Mouse (Mus musculus) layer of hippocampus, adult 9-10 months (tissue): ENCODE results near the gene Slc12a3.

ENCODE experiments used
- DNase-seq: peaks from one replicate; pipeline ENCODE4 v3.0.0; 2022; ENCODE audit warnings: low spot score

Slc12a3 gene

GRCm38 (mm10) chr8:94408443-94409080, 79.6 kb downstream of the Slc12a3 start:
- DNase-seq = no peak

GRCm38 (mm10) chr8:94409523-94409922, 80.5 kb downstream of the Slc12a3 start:
- DNase-seq = no peak

DNA sequence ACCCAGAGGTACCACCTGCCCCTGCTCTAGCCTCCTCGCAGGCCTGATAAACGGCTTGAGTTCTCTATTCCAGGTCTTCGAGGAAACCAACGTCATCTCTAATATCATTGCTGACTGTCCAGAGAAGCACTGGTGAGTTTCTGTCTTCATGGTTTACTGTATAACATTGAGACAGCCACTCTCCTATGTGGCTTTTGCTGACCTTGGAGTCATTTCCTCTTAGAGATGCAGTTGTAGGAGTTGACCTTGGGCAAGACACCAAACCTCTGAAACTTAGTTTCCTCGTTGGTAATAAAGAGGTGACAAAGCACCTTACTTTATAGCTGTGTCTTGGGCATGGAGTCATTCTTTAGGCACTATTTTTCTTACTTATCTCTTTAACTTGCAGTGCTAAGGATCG, 83.5 kb downstream of the Slc12a3 start:
- DNase-seq = no peak

DNA sequence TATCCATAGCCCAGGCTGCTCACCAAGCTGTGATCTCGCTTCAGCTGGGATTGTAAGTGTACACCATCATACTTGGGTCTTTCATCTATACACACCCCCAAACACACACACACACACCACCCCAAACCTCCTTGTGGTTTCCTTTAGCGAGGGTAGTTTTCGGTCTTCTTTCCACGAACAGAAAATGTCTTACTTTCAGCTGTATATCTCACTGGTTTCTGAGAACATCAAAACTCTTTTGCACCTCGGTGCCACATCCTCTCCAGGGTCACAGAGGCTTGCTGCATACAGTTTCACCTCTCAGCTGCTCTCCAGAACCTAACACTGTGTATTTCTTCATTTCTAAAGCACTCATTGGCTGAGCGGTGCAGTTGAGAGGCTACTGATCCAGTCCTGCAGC, 84.5 kb downstream of the Slc12a3 start:
- DNase-seq = no peak

- no peak for DNase-seq
These were observed 86.2 kb downstream of the Slc12a3 start for GRCm38 (mm10) chr8:94415218-94415617.
